Mouse (Mus musculus) left cerebral cortex, adult 9 months (tissue): ENCODE measurements around the gene Endou.
"Not testable (repeated sequence)": the region's sequence is repeated elsewhere in the genome, so short reads cannot be mapped to it uniquely, and the experiment has no call there.

Experiments used
- DNase-seq, 2 experiments: peaks; one replicate each; pipeline ENCODE4 v3.0.0; 2022; ENCODE audit warnings: low spot score in 2 of 2

Gene Endou

DNA sequence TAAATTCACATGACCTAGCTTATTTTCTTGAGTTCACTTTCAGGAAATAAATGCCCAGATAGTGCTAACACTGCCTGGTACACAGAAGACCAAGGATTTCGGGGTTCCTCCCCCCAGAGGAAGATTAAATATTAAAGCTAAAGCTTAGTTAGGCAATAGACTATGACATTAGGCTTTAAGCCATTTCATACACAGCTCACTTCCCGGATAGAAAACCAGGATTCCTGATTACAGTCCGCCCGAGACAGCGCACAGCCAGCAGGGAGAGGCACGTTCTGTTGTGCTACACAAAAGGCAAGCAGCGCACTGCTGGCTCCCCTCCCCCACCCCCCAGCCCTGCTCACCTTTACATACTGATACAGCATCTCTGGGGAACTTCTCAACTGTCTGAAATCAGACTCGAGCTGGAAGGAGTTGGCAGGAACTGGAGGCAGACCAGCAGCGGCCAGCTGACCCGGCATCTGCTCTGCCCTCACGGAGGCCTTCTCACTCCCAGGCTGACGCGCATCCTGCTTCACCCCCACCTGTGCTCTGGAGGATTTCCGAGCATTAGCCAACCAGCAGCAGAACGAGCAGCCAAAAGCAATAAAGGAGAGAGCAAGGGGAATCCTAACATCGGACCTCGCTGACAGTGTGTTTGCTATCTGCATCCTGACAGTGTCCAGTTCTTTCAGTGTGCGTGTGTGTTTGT lies 51.0 kb downstream of the Endou start:
- no peak for DNase-seq

DNA sequence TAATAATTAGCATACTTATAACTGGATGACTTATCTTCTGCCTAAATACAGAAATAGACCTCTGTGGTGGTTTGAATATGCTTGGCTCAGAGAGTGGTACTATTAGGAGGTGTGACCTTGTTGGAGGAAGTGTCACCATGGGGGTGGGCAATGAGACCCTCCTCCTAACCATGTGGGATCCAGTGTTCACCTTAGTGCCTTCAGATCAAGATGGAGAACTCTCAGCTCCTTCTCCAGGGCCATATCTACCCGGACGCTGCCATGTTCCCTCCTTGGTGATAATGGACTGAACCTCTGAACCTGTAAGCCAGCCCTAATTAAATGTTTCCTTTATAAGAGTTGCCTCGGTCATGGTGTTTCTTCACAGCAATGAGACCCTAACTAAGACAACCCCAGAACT lies 53.8 kb downstream of the Endou start:
- no peak for DNase-seq

DNA sequence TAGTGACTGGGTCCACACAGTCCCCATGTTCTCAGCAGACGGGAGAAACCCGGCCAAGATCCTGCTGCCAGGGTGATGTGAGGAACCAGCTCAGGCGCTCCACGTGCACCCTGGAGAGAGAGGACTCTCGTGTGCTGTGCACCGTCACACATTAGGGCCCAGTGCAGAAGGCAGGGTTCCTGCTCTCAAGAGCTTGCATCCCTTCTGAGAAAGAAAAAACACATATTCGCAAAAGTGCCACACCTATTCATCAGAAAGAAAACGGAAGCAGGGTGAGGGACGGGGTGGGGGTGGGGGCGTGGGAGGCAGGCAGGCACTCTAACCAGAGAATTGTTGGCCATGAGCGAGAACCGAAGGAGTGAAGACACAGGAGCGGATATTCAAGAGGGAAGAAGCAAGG lies 55.2 kb downstream of the Endou start:
- DNase-seq: no peak

DNA sequence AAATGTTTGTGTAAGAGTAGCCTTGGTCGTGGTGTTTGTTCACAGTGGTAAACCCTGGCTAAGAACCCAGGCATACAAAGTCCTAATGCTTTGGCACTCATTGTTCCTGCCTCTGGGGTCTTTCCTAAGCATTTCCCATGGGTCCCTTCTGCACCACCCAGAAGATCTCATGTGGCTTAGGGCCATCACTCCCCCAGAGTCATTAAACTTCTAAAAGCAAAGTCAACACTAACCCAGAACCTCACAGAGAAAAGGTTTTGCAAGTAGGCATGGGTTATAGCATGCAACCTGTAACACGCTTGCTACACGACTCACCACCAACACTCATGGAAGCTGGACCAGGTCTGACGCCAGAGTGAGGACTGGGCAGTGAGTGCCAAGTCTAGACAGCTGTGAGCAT lies 56.7 kb downstream of the Endou start:
- DNase-seq: no peak

DNA sequence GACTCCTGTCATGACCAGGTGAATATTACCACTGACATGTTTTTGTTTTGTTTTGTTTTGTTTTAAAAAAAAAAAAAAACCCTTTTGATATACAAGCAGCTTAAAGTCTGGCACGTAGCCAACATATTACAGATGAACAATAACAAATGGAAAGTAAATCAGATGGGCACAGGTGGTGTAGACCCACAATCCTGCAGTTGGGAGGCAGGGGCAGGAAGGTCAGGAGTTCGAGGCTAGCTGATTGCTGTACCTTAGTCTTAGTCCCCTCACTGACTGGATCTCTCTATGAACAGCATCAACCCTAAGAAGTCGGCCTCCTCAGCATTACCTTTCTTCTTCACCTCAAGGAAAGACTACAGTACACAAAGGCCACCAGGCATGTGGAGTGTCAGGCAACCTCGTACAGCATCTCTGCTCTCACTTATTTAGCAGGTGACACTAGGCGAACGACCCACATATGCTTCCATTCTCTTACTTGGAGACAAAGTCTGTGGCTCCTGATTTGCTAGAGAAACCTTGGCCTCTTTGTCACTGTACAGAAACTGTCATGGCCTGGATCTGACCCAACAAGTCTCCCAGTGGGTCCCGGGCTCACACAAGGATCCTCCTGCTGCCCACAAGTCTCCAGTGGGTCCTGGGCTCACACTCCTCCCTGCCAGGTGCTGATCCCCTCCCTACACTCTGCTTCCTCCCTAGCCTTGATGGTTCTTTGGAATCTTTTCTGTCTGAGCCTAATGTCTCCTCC lies 57.7 kb downstream of the Endou start:
- DNase-seq: no peak

DNA sequence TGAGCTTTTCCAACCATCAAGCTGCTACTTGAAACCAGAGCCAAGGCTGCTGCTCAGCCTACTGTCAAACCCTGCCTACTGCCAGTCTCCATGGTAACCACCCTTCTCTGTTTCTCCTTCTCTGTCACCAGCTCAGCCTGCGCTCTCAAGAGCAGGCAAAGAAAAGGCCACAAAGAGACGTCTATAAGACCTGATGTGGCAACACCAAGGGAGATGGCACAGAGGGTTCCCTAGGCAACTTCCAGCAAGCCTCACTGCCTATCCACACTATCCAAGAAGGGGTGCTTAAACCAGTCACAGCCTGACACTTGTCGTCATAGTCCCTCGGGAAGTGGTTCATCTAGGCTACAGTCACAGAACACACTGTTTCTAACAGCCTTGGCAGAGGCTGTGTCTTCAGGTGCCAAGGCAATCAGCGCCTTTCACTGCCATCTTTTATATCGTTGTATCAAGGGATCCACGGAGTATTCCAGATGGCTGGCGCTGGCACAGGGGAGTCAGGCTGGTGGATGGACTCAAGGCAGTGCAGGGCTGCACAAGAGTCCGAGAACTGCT lies 58.9 kb downstream of the Endou start:
- DNase-seq: peak; percentile 63 to 79

DNA sequence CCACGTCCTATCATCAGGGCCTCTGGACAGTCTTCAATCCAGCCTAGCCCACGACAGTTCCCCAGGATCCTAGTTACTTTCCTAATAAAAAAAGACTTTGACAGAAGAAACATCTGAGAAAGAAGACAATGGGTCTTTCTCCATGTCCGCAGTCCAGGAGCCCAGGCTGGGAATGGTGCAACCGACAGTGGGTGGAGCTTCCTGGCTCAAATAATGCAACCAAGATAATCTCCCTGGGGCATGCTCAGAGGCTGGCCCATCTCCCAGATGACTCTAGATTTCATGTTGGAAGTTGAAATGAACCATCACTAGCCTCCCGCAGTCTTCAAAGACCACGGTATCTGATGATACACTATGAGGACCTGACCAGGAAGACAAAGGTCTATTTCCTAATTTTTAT lies 60.6 kb downstream of the Endou start:
- no peak for DNase-seq

DNA sequence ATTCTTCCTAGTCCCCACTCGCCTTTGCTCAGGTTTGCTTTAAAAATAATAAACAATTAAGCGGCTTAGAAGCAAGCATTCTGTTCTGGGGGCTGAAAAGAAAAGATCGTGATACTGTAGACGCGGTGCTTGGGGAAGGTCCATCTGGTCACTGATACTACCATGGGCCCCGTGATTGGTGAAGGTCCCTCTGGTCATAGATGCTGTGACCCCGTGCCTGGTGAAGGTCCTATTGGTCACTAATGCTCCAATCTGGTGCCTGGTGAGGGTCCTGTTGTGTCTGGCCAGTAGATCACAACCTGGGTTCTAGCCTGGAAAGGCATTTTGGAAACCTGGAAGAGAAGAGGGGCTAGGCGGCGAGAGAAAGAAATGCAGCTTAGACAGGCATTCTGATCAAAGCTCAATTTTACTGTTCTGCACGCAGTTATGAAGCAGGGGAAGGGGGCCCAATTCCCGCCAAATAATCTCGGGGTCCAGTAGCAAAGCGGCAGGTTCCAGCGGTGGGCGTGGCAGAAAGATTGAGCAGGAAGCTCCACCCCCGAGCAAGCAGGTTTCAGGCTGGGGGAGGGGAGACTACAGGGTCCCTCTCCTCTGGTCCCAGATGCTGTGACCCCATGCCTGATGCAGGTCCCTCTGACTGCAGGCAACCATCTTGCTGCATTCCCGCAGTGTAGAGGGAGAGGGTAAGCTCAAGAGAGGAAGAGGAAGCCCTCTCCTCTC lies 62.8 kb downstream of the Endou start:
- not testable (repeated sequence) for DNase-seq

DNA sequence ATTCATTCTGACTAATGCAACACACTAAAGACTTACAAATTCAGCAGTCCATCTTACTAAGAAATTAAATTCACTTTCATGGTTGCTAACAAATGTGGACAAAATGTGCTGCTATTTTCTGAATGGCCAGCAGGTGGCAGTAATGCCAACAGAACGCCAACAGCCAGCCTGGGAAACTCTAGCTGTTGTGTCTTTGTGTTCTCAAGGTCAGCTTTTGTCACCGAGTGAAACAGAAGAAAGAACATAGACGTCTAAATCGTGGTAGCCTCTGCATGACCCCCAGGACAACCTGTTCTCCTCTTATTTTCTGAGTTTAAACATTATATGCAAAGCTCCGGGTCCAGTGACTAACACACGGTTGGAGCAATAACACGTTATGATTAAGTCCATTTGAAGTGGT lies 63.7 kb downstream of the Endou start:
- DNase-seq: peak in 1 of 2 experiments; percentile 65

DNA sequence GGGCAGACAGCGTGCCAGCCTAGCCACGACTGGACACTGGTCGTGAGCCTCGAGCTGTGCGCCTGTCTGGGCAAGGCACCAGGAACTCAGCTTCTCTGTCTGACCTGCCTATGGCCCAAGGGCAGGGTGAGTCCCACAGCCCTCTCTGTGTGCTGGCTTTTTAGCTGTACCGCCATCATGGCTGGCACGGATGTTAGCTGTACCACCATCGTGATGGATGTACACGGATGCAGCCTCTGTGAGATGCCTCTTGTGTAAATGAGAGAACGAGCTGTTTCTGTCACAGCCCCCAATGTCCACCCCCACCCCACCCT lies 64.7 kb downstream of the Endou start:
- no peak for DNase-seq

DNA sequence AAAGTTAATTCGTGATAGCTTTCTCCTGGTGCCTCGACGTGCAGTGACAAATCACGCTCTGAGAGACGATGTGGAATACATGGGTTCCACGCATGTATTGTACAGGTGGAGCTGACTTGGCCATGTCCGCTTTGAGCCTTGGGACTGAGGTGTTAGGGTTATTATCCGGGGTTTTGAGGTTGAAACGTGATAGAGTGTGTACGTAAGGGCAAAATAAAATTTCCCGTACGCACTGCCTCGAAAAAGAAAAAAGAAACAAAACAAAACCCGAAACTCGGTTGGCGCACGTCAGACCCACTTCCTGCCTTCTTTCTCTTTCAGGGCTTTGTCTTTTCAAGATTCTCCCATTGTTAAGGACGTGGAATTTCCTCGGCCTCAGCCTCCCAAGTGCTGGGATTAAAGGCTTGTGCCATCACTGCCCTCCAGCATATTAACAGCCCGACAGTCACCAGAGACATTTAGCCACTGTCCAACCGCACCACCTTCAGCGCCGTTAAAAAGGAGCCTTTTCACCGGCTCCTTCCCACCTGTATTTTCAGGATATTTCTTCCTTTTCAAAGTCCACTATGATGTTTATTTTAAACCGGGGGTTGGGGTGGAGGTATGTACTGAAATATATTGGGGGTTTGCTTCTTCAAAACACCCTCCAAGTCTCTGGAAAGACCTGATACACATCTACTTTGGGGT lies 65.2 kb downstream of the Endou start:
- DNase-seq: no peak

DNA sequence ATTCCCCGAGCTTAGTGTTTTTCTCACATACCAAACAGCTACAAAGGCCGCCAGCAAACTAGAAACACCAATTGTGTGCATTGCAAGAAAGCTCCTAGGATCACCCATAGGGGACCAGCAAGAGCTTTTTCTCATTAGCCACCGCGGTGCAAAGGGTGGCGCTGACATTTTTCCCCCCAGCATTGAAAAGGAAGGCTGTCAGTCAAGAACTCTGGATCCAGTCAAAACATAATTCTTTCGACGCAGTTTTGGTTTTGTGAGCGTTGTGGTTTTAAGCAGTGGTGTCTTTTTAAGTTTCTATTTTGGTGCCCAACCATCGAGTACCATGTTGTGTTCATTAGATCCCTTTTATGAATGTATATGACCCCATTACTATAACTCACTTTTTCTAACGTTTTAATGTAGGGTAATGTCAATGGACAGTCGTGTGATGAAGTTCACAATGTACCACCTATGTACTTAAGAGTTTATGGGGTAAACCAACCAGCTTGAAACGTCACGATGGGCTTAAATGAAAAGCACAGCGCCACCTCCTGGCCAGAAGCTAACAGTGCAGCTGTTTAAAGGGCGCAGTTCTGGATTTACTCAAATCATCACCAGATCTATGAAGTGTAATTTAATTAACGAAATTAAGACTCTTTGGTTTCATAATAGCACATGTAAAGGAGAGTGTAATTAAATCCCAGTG lies 66.0 kb downstream of the Endou start:
- DNase-seq: no peak

DNA sequence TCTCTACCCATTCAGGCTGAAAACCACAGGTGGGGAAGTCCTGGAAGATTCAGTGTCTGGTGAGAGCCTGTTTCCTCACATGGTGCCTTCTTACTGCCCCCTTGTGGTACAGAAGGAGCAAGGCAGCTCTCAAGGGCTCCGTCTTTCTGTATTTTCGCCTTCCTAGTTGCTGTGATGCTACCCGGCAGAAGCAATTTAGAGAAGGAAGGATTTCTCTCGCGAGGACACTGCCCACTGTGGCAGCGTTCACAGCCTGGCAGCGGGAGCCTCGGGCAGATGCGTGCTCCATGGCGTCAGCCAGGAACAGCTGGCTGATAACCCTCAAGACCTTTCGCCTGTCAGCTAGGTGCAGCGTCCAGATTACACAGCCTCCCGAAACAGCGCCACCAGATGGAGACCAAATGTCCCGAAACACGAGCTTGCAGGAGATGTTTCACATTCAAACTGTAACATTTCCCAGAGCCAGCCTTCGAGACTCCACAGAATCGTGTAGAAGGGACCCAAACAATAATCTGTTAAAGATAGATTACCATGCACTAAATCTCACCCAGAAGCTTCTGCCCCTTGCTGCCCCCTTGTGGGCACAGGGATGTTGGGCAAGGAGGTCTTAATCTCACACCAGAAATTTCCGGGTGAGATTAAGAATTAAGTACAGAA lies 67.3 kb downstream of the Endou start:
- DNase-seq: peak in 1 of 2 experiments; percentile 82
